8 mouse cellular contexts compared by ENCODE assay signal in the genomic region with DNA sequence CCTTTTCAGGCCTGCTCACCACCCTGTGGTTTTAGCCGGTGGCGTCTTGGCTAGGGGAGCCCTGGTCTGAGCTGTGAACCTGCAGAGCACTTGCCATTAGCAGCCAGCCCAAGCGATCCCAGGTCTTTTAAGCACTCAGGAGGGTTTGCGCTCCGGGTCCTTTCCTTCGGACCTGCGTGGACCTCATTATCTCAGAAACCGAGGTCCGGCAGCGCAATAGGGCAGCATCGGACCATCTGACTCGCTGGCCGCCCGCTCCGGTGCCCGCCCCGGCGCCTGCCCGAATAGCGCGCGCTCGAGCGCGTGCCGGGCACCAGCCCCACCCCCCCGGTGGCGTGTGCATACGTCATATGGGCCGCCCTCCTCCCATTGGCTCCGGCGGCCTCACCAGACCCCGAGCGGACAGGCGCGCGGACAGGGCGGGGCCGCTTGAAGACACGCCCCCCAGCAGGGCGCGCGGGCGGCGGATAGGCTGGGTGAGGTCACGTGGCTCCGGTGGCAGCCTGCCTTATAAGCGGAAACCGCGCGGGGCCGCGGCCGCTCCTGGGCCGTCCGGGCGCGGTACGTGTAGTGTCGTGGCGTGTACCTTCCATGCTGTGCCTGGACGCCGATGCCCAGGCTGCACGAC. TPM values are rescaled to one million over a fixed set of nuclear protein-coding genes. Genes with fewer than 3 reads are reported as not detected.
DNase-seq lines count a peak whose midpoint lies in the region; ATAC-seq lines count a peak whose summit lies in the region.

Insig1 (plus strand) TSS at position 536 of the 628 bp plus-strand sequence.

- WGBS in hindbrain, embryonic 15.5 days: under 1% methylated on average over 63 of the region's 64 CpGs

- ATAC-seq in hindbrain, embryonic 15.5 days (ENCODE audit: low FRiP score, low read depth): peak; percentile 96

- DNase-seq in R1 (ENCODE audit: low read depth, low spot score): peak; percentile 95
- DNase-seq in cerebellum, postnatal 25 days: peak; percentile 99
- peak; percentile 97 to 99 for DNase-seq in frontal cortex, postnatal 36 days (ENCODE audit: low spot score in 2 of 2)
- peak; percentile 99 for DNase-seq in left cerebral cortex, adult 11 months (ENCODE audit: low spot score)
- peak; percentile 99 to 100 for DNase-seq in lung, postnatal 4 days
- DNase-seq in retina, postnatal 7 days (ENCODE audit: low read depth, low spot score): peak; percentile 97
- DNase-seq in urinary bladder, adult 2 months (ENCODE audit: low spot score): peak; percentile 99

- H3K36me3 ChIP-seq in hindbrain, embryonic 15.5 days: peaks cover 25% of the 10 kb centered on the region

- no peaks in the 10 kb centered on the region for H3K9me3 ChIP-seq in hindbrain, embryonic 15.5 days

- H3K4me2 ChIP-seq in hindbrain, embryonic 15.5 days: peak within 1 kb of the TSS; percentile 97

- H3K4me3 ChIP-seq in hindbrain, embryonic 15.5 days: peak within 1 kb of the TSS; percentile 84

- H3K4me1 ChIP-seq in hindbrain, embryonic 15.5 days (replicated peaks): peaks cover 43% of the 10 kb centered on the region

- H3K27me3 ChIP-seq in hindbrain, embryonic 15.5 days: no peaks in the 10 kb centered on the region

- H3K27ac ChIP-seq in hindbrain, embryonic 15.5 days (replicated peaks): peak within 1 kb of the TSS; percentile 99

- H3K9ac ChIP-seq in hindbrain, embryonic 15.5 days: peak within 1 kb of the TSS; percentile 88

RNA-seq across cellular contexts. Expression of gene Insig1, which starts in this region (rescaled TPM):
- 80.5 and 83.3 TPM in 2 replicates for polyA plus RNA-seq in hindbrain, embryonic 15.5 days (2015; fragmentation: Nextera tagmentation; extraction: Ambion mirVana)
- 38.1 and 51.8 TPM in 2 replicates for polyA plus RNA-seq in urinary bladder, adult 2 months (2012; rRNA removed)

Comparison
In these comparisons a context has a peak if more than half of its experiments do, and no peak if none do; other contexts are left out.
1. Peak in every context shown above with its lines: DNase-seq, ATAC-seq, H3K4me3 ChIP-seq and H3K27ac ChIP-seq.